30 mouse cellular contexts compared by ENCODE assay signal in the genomic region with DNA sequence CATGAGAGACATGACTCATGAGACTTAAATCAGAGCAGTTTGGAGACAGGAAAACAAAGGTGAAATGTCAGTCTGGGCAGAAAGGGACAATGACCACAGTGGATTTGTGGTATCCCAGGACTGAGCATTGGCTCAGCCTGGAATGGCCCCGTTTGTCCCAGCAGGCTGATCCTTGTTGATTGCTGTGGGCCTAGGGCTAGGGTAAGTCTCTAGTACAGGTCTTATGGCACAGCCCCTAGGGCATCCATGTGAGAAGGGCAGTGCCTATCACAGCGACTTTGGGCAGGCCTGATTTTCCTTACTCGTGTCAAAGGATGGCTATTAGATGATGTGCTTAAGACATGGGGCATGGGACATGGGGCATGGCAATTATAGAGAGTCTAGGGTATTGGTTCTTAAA.
"Had no signal": no experiment of that assay in that cellular context is flagged by ENCODE, and none has a peak within 500 bp of the region (broad histone marks: within the 10 kb centered on the region; RNA-seq: fewer than 3 reads in every experiment).

No protein-coding gene starts in this region.

- H3K27me3 ChIP-seq: heart, embryonic 12.5 days; heart, embryonic 13.5 days; heart, embryonic 15.5 days; hindbrain, embryonic 12.5 days; hindbrain, embryonic 13.5 days; hindbrain, embryonic 15.5 days; intestine, embryonic 15.5 days; kidney, embryonic 15.5 days had no signal

- DNase-seq: heart, postnatal 10 days; heart, postnatal 14 days; heart, postnatal 4 days; kidney, adult 11 months; kidney, adult 18-20 months; kidney, adult 9 months; kidney, postnatal 10 days; kidney, postnatal 14 days; kidney, postnatal 25 days; kidney, postnatal 4 days; layer of hippocampus, adult 9-11 months; layer of hippocampus, postnatal 36 days had no signal

- ATAC-seq: hindbrain, embryonic 16.5 days; hindbrain, postnatal 0 days; inflammation-experienced regulatory T-cells, adult 6 months; intestine, embryonic 15.5 days; intestine, embryonic 16.5 days; intestine, postnatal 0 days had no signal

- H3K36me3 ChIP-seq: heart, embryonic 12.5 days; heart, embryonic 13.5 days; heart, embryonic 15.5 days; hindbrain, embryonic 10.5 days; hindbrain, embryonic 12.5 days; hindbrain, embryonic 13.5 days; hindbrain, embryonic 15.5 days; intestine, embryonic 15.5 days; kidney, embryonic 15.5 days had no signal

- H3K9ac ChIP-seq: heart, embryonic 12.5 days; heart, embryonic 13.5 days; heart, embryonic 15.5 days; hindbrain, embryonic 12.5 days; hindbrain, embryonic 13.5 days; hindbrain, embryonic 14.5 days; hindbrain, embryonic 15.5 days; intestine, embryonic 15.5 days; kidney, embryonic 15.5 days had no signal

- H3K27ac ChIP-seq: heart, embryonic 13.5 days; heart, embryonic 15.5 days; hindbrain, embryonic 10.5 days; hindbrain, embryonic 12.5 days; hindbrain, embryonic 13.5 days; hindbrain, embryonic 14.5 days; hindbrain, embryonic 15.5 days; hindbrain, postnatal 0 days; intestine, embryonic 15.5 days; kidney, embryonic 15.5 days; kidney, postnatal 0 days; layer of hippocampus, adult 2 months; left cerebral cortex, adult 2 months had no signal

- H3K9me3 ChIP-seq: heart, embryonic 13.5 days; heart, embryonic 15.5 days; hindbrain, embryonic 10.5 days; hindbrain, embryonic 12.5 days; hindbrain, embryonic 13.5 days; hindbrain, embryonic 15.5 days; intestine, embryonic 15.5 days; kidney, embryonic 15.5 days had no signal

- H3K4me2 ChIP-seq: heart, embryonic 12.5 days; heart, embryonic 13.5 days; heart, embryonic 15.5 days; hindbrain, embryonic 12.5 days; hindbrain, embryonic 13.5 days; hindbrain, embryonic 14.5 days; hindbrain, embryonic 15.5 days; intestine, embryonic 15.5 days; kidney, embryonic 15.5 days had no signal

- H3K4me1 ChIP-seq: heart, embryonic 12.5 days; heart, embryonic 13.5 days; heart, embryonic 15.5 days; hindbrain, embryonic 12.5 days; intestine, embryonic 15.5 days had no signal

- H3K4me3 ChIP-seq: heart, embryonic 12.5 days; heart, embryonic 13.5 days; heart, embryonic 15.5 days; hindbrain, embryonic 10.5 days; hindbrain, embryonic 12.5 days; hindbrain, embryonic 13.5 days; hindbrain, embryonic 15.5 days; intestine, embryonic 15.5 days; kidney, embryonic 15.5 days; layer of hippocampus, adult 2 months; left cerebral cortex, adult 2 months had no signal
